Mouse (Mus musculus) liver, embryonic 12.5 days (tissue): Measurements from ENCODE around the gene Gpc6. TPM values are rescaled to one million over a fixed set of nuclear protein-coding genes. Genes with fewer than 3 reads are reported as not detected.
A peak's percentile ranks its signal among the peaks of the same experiment; 100 is the strongest.

Experiments
- ATAC-seq: fragments of 200-750 bp; cut with Nextera tagmentation; 2 replicates; pipeline ENCODE4 v1.8.0; 2017; ENCODE audit warnings: moderate number of reproducible peaks, mild to moderate bottlenecking, moderate library complexity
- H3K27ac ChIP-seq: fragments of 300-500 bp; sonication (generic); 2 replicates; pipeline ENCODE4 v1.5.1; 2016; ENCODE audit warnings: mild to moderate bottlenecking
- H3K27me3 ChIP-seq: fragments of 300-500 bp; sonication (generic); replicated peaks from 2 replicates; pipeline ENCODE4 v1.6.1; 2016; ENCODE audit warnings: mild to moderate bottlenecking, moderate library complexity
- H3K36me3 ChIP-seq: fragments of 300-500 bp; sonication (generic); 2 replicates; pipeline ENCODE4 v1.6.1; 2016; ENCODE audit warnings: mild to moderate bottlenecking, moderate library complexity
- H3K4me1 ChIP-seq: fragments of 300-500 bp; sonication (generic); 2 replicates; pipeline ENCODE4 v1.6.1; 2016
- H3K4me2 ChIP-seq: fragments of 300-500 bp; sonication (generic); 2 replicates; pipeline ENCODE4 v1.6.1; 2016; ENCODE audit warnings: mild to moderate bottlenecking, moderate library complexity
- H3K4me3 ChIP-seq: fragments of 300-500 bp; sonication (generic); 2 replicates; pipeline ENCODE4 v1.5.1; 2016; ENCODE audit warnings: mild to moderate bottlenecking, moderate library complexity
- H3K9ac ChIP-seq: fragments of 300-500 bp; sonication (generic); 2 replicates; pipeline ENCODE4 v1.6.1; 2016; ENCODE audit warnings: mild to moderate bottlenecking, moderate library complexity
- H3K9me3 ChIP-seq: fragments of 300-500 bp; sonication (generic); replicated peaks from 2 replicates; pipeline ENCODE4 v1.6.1; 2016; ENCODE audit warnings: mild to moderate bottlenecking, moderate library complexity
- WGBS: fragments of 180-500 bp; shearing (Covaris S2); methylation state at CpG from one replicate; pipeline ENCODE4 v1.1.7; 2016; ENCODE audit not compliant: insufficient replicate concordance; 5-methylcytosine and 5-hydroxymethylcytosine counted together
- polyA plus RNA-seq: library from polyadenylated mRNA; unstranded; fragments of >200 nt; fragmentation: Nextera tagmentation; extraction: Ambion mirVana; gene quantifications from 2 replicates; pipeline ENCODE4 v1.2.1, GENCODE M21; 2016

Gene Gpc6
- polyA plus RNA-seq, 1 experiment from 2014 or later: 8.4 TPM

DNA sequence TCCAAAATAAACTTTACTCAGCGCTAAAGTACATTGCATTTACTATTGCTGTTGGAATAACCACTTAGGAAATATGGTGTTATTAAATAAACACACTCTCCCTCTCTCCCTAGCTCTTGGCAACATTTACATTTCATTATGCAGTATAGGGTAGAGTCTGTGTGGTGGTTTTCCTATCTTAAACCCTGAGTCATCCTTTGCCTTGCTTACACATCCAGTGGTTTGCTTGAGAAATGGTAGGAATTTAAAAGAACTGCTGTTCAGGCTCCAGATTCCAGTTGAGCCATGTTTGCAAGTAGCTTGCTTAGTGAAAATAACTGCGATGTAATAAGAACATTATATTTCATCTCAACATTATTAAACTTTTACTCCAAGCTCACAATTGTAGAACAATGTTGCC, 3.3 kb downstream of the Gpc6 start:
- Histone ChIP-seq H3K9me3 (no peaks in the 10 kb centered on the region), H3K9ac (no peak overlapping the region), H3K27ac (no peak overlapping the region), H3K4me3 (no peak overlapping the region), H3K4me1 (0 out of 2 replicates have a peak, but pooled peaks cover 3% of the 10 kb centered on the region), H3K4me2 (peak overlapping the region; percentile 19), H3K36me3 (no peaks in the 10 kb centered on the region), H3K27me3 (peaks cover 38% of the 10 kb centered on the region)
- WGBS: 33% methylated on average over 2 of the region's 2 CpGs
- ATAC-seq: no peak

DNA sequence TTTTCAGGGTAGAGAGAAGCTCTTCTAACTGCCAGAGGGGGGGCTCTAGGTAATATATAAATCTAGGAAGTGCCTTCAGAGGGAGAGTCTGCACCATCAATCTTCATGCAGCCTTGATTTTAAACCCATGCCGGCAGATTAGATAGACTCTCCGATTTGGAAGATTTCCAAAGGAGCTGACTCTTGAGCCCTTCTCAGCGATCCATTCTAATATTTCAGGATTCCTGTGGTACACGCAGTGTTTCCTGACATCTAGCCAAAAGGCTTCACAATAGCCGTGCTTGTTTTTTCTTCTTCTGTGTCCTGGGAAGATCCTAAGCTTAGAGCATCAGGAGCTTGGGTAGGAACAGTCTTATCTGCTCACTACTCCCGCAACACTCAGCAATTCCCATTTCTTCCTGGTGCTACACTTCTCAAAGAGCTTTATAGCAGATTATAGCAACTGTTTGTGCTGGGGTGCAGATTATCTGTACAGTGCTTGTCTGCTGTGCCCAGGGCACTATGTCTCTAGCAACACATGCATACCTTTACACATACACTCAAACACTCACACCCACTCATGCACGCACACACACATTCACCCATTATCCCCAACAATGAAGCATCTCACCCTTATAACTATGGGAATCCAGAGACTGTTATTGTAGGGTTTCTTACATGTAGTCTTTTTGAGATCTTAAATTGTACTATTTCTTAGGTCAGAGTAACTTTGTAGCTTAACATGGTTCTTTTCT, 3.8 kb downstream of the Gpc6 start:
- Histone ChIP-seq H3K4me2 (no peak overlapping the region), H3K9me3 (no peaks in the 10 kb centered on the region), H3K4me1 (0 out of 2 replicates have a peak, but pooled peaks cover 3% of the 10 kb centered on the region), H3K4me3 (no peak overlapping the region), H3K27ac (no peak overlapping the region), H3K9ac (no peak overlapping the region), H3K36me3 (no peaks in the 10 kb centered on the region), H3K27me3 (peaks cover 38% of the 10 kb centered on the region)
- no peak for ATAC-seq
- 68% methylated on average over 7 of the region's 7 CpGs for WGBS

DNA sequence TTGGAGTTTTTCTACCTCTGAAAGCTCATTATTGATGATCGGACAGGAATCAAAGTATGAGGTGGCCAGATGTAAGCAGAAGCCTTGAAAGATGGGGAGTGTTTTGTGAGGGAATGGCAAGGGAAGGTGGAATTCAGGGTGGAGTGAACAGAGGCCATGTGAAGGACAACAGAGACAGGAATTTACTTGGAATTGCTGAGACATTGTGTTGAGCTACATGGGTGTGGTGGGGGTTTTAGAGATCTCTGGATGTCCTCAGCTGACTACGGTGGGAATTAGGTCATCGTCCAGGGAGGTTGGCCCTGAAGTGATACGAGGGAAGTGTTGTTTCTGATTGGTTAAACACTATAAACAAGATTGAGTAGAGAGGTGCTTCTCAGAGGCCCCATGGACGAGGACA, 8.7 kb downstream of the Gpc6 start:
- Histone ChIP-seq H3K9ac (no peak overlapping the region), H3K27ac (no peak overlapping the region), H3K27me3 (no peaks in the 10 kb centered on the region), H3K4me2 (no peak overlapping the region), H3K36me3 (no peaks in the 10 kb centered on the region), H3K9me3 (no peaks in the 10 kb centered on the region), H3K4me1 (no peaks in the 10 kb centered on the region), H3K4me3 (no peak overlapping the region)
- no peak for ATAC-seq
- 46% methylated on average over 5 of the region's 5 CpGs for WGBS

DNA sequence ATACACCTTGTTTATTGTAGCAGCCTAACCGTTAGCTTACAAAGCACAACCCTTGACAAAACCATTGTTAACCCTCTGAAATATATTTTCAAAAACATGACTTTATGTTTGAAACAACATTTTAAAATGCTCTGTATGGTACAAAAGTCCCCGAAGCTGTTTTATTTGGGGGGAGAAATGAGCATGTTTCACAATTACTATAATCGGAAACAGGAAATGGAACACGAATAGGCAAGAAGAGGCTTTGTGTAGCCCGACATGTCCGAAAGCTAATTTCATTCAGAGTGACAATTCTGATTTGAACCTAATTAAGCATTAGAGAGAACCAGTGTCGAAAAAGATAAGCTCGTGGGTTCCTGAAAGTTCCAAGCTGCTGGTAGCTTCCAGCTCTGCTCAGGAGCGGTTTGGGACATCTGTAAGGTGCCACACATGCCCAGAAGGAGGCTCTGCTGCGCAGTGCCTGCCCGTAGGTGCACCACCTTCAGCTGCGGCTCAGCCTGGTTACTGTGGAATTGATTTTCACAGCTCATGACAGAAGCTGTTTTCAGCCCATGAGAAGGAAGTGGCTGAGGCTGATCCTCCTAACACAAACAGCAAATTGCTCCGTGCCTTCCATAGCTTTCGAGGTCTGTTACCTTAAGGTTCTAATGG, 12.9 kb downstream of the Gpc6 start:
- H3K36me3 ChIP-seq: no peaks in the 10 kb centered on the region
- WGBS: 61% methylated on average over 14 of the region's 14 CpGs
- ATAC-seq: no peak

DNA sequence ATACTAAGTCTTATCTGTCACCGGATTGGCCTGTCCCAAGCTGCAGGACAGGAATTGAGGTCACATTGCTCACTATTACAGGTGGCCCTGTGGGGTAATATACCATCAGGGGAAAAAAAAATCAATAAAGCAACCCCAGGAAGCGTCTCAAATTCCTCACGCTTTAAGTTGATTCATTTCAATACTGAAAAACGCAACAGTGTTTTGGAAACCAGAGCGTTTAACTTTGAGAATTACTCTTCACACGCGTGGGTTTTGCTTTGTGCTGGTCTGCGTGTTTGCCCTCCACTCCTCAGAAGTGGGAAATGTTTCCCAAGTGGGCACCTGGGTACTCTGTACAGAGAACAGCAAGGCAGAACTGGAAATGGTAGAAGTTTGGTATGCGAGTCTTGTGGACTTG, 13.6 kb downstream of the Gpc6 start:
- Histone ChIP-seq H3K27ac (no peak overlapping the region), H3K9me3 (no peaks in the 10 kb centered on the region), H3K27me3 (no peaks in the 10 kb centered on the region), H3K9ac (no peak overlapping the region), H3K4me1 (no peaks in the 10 kb centered on the region), H3K4me2 (no peak overlapping the region), H3K4me3 (no peak overlapping the region), H3K36me3 (no peaks in the 10 kb centered on the region)
- no peak for ATAC-seq
- 84% methylated on average over 9 of the region's 9 CpGs for WGBS

More for the DNA sequence above, 12.9 kb downstream of the Gpc6 start:
- no peaks in the 10 kb centered on the region for H3K9me3 ChIP-seq
- H3K27me3 ChIP-seq: no peaks in the 10 kb centered on the region
- no peak overlapping the region for H3K4me3 ChIP-seq
- H3K4me1 ChIP-seq: no peaks in the 10 kb centered on the region
- H3K9ac ChIP-seq: no peak overlapping the region
- H3K27ac ChIP-seq: no peak overlapping the region
- no peak overlapping the region for H3K4me2 ChIP-seq

DNA sequence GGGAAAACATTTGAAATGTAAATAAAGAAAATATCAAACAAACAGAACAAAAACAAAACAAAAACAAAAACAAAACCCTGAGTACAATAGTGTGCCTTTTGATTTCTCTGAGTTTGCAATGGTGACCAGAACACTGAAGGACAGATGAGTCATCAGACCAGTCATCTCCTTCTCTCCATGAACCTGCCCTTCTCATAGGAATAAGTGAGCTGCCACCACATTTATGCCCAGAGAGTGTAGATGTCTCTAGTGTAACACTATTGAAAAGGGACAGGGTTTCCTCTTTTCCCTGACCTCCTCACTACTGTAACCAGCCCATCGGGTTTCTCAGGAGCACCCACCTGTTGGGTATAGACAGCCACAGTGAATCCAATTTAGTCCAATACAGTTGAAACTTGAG, 14.4 kb downstream of the Gpc6 start:
- no peaks in the 10 kb centered on the region for H3K27me3 ChIP-seq
- H3K27ac ChIP-seq: no peak overlapping the region
- no peaks in the 10 kb centered on the region for H3K9me3 ChIP-seq
- no peak overlapping the region for H3K4me3 ChIP-seq
- ATAC-seq: no peak
- H3K4me2 ChIP-seq: no peak overlapping the region
- WGBS: 75% methylated on average over 1 of the region's 1 CpGs
- no peaks in the 10 kb centered on the region for H3K4me1 ChIP-seq
- H3K9ac ChIP-seq: no peak overlapping the region
- H3K36me3 ChIP-seq: no peaks in the 10 kb centered on the region

DNA sequence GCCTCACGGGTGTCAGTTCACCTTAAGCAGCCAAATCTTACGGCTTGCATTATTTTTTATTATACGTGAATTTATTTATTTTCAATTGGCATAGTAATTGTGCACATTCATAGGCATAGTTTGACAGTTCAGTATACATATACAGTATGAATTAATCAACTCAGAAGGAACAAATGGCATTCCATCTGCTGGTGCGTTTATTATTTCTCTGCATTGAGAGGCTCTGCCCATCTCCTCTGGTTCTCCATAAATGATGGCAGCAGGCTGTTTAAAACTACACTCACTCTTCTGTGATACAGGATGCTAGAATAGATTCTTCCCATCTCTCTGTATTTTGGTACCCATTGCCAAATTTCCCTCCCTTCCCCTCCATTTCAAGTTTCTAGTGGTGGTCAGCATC, 16.7 kb downstream of the Gpc6 start:
- no peak for ATAC-seq
- no peak overlapping the region for H3K4me3 ChIP-seq
- H3K4me2 ChIP-seq: no peak overlapping the region
- WGBS: 78% methylated on average over 4 of the region's 4 CpGs
- H3K9ac ChIP-seq: no peak overlapping the region
- no peaks in the 10 kb centered on the region for H3K4me1 ChIP-seq
- no peaks in the 10 kb centered on the region for H3K9me3 ChIP-seq
- H3K27ac ChIP-seq: no peak overlapping the region
- H3K36me3 ChIP-seq: no peaks in the 10 kb centered on the region
- H3K27me3 ChIP-seq: no peaks in the 10 kb centered on the region

DNA sequence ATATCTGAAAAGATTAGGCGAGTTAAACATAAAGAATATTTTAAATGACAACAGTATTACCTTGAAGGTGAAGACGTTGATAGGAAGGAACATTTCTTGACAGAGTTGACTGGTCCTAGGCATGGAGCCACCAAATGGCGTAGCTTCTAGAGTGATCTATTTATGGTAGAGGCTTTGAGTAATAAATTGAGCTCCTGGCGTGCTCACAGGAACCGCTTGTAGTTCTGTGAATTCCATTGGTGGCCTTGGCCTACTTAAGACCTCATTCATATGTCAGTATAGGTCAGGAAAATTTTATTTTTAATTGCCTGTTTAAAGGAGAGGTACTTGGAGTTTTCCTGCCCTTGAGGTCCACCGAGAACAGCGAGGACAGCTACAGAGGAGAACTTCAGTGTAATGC, 18.6 kb downstream of the Gpc6 start:
- H3K27ac ChIP-seq: no peak overlapping the region
- WGBS: 77% methylated on average over 7 of the region's 7 CpGs
- no peak overlapping the region for H3K4me2 ChIP-seq
- no peak overlapping the region for H3K4me3 ChIP-seq
- H3K36me3 ChIP-seq: no peaks in the 10 kb centered on the region
- no peaks in the 10 kb centered on the region for H3K4me1 ChIP-seq
- no peaks in the 10 kb centered on the region for H3K9me3 ChIP-seq
- no peak overlapping the region for H3K9ac ChIP-seq
- no peak for ATAC-seq
- H3K27me3 ChIP-seq: no peaks in the 10 kb centered on the region

DNA sequence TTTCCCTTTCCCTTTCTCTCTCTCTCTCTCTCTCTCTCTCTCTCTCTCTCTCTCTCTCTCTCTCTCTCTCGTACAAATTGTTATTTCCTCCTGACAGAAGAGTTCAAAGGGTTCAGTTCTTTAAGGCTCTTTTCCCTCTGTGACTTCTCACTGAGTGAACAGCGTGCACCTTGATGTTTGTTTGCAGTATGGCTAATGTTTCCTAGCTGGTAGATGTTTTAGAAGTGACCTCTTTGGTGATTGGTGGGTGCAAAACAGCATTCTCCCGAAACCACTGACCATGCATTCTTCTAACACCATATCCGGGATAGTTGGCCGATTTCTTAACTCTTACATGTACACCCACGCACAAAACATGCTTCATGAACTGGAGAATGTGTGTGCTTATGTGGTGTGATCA, 20.9 kb downstream of the Gpc6 start:
- no peak overlapping the region for H3K4me2 ChIP-seq
- no peak overlapping the region for H3K27ac ChIP-seq
- H3K36me3 ChIP-seq: no peaks in the 10 kb centered on the region
- ATAC-seq: no peak
- H3K4me1 ChIP-seq: no peaks in the 10 kb centered on the region
- WGBS: 68% methylated on average over 6 of the region's 6 CpGs
- H3K9me3 ChIP-seq: no peaks in the 10 kb centered on the region
- H3K27me3 ChIP-seq: no peaks in the 10 kb centered on the region
- no peak overlapping the region for H3K9ac ChIP-seq
- no peak overlapping the region for H3K4me3 ChIP-seq

DNA sequence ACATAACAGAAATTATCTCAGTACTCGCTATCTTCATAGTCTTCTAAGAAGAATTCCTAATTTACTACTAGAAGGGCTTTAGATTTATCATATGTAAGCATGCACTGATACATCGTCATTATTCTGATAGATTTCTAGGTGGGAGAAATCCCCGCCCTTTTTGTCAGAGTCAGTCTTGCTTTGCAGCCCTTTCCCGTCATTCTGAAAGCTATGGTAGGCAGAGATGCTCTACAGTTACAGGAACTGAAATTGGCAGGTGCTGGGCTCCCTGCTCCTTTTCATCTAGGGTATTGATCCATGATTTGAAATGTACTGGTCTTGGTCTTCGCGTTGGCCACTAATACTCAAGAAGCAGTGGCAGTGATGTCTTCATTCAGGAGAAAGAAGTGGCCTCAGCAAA, 22.3 kb downstream of the Gpc6 start:
- H3K4me3 ChIP-seq: no peak overlapping the region
- H3K4me2 ChIP-seq: no peak overlapping the region
- H3K27me3 ChIP-seq: no peaks in the 10 kb centered on the region
- ATAC-seq: no peak
- no peaks in the 10 kb centered on the region for H3K36me3 ChIP-seq
- H3K9ac ChIP-seq: no peak overlapping the region
- H3K27ac ChIP-seq: no peak overlapping the region
- WGBS: 77% methylated on average over 6 of the region's 6 CpGs
- no peaks in the 10 kb centered on the region for H3K9me3 ChIP-seq
- H3K4me1 ChIP-seq: no peaks in the 10 kb centered on the region

DNA sequence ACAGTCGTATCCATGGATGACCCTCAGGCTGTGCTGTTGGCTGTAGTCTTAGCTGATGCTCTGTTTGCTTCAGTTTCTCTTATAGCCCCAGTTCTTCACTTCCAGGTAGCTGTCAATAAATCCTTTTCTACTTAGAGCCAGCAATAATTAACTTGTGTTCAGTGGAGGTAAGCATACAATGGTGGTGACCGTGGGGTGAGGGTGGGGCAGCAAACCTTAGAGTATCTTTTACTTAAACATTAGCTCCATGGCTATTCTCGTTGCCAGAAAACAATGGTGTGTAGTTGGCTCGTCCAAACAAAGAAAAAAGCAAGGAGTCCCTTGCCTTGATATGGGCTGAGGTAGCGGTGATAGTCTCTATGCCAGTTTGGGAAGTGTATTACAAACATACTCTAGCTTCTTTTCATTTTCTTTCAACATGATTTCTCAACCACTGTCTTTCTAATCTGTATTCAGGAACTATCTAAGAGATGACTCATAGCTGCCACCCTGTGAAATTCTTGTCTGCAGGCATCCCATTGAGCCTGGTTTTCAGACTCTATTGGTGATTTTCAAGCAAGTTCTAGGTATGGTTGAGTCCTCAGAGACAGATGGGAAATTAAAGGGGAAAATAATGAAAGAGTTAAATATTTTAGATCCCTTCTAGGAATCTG, 22.9 kb downstream of the Gpc6 start:
- no peak overlapping the region for H3K27ac ChIP-seq
- H3K4me2 ChIP-seq: no peak overlapping the region
- WGBS: 67% methylated on average over 5 of the region's 5 CpGs
- no peak overlapping the region for H3K4me3 ChIP-seq
- ATAC-seq: no peak
- no peak overlapping the region for H3K9ac ChIP-seq
- H3K36me3 ChIP-seq: no peaks in the 10 kb centered on the region
- no peaks in the 10 kb centered on the region for H3K9me3 ChIP-seq
- H3K27me3 ChIP-seq: no peaks in the 10 kb centered on the region
- H3K4me1 ChIP-seq: no peaks in the 10 kb centered on the region

DNA sequence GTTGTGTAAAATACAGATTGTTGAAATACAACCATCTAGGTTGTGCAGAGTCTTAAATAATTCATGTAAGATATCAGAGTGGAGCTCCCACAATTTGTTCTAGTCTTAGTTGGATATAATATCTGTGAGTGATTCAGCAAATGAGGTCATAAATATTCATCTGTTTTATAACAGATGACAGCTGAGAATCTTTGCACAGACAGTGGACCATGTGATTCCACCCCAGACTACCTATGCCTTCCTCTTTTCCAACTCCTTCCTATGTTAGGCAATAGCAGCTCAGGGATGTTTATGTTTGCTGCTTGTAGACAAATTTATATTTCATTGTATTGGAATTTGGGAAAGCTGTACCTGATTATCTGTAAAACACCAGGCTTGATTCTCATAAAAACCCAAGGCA, 32.0 kb downstream of the Gpc6 start:
- Histone ChIP-seq H3K27ac (no peak overlapping the region), H3K27me3 (no peaks in the 10 kb centered on the region), H3K9me3 (no peaks in the 10 kb centered on the region), H3K4me3 (no peak overlapping the region), H3K4me1 (no peaks in the 10 kb centered on the region), H3K4me2 (no peak overlapping the region), H3K36me3 (no peaks in the 10 kb centered on the region), H3K9ac (no peak overlapping the region)
- ATAC-seq: no peak
